Mouse (Mus musculus): ENCODE results near the gene Nagk.

The Nagk gene

DNA sequence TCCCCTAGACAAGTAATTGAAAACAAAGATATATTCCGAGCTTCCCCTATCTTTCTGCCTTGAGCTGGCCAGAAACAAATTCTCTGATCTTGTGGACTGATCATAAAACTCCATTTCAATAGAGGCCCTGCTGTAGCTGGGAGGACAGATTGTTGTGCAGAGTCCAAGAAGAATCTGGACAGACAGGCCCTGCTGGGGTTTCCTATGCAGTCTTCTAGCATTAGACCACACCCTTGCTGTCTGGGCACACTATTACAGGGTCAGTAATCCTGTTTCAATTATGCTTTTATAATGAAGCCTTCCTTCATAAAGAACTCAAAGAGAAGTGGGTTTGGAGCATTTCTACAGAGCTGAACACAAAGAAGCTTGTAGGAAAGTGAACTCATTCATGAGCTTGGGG is 24.2 kb downstream of the Nagk start:
- no peak for DNase-seq

DNA sequence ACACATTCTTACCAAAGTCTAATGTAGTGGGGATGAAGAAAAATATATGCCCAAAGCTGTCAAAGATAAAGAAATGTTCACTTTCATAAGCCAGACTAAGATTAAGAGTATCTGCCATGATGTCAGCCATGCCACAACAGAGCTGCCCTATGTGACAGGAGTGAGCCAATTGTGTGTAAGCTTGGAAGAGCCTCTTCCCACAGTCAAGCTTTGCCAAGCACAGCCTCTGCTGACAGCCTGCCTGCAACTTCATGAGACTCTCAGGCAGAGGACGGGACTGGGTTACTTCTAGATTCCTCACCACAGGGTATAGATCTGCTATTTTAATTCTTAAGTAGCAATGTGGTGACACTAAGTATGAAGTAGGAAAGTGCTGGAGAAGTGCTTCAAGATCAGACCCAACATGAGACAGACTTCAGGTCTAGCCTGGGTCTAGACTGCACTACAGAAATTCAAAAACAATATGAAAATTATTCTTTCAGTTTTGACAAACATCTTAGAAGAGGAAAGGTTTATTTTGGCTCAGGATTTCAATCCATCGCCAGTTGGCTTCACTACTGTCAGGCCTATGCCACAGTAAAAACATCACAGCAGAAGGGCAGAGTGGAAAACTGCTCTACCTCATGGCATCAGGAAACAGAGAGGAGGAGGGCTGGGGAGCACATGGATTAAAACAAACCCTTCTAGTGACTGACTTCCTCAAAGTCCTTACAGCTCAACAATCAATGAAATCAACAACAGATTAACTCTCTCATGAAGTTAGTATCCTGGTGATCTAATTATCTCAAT is 26.1 kb downstream of the Nagk start:
- DNase-seq = no peak

DNA sequence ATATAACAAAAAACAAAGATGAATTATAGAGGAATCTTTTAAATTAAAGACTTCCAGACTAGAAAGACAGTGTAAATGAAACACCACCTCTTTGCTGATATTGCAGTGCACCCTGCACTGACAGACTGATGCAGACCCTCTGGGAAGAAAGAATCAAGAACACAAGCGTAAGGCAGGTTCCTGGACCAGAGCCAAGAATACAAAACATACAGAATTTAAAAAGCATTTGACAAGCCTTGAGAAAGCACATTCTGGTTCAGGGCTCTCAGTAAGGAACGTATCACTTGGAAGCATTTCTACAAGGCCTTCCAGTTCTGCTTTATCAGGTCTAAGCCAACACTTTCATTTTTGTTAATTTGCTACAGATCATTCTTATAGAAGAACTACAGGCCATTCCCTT is 27.1 kb downstream of the Nagk start:
- DNase-seq = no peak

DNA sequence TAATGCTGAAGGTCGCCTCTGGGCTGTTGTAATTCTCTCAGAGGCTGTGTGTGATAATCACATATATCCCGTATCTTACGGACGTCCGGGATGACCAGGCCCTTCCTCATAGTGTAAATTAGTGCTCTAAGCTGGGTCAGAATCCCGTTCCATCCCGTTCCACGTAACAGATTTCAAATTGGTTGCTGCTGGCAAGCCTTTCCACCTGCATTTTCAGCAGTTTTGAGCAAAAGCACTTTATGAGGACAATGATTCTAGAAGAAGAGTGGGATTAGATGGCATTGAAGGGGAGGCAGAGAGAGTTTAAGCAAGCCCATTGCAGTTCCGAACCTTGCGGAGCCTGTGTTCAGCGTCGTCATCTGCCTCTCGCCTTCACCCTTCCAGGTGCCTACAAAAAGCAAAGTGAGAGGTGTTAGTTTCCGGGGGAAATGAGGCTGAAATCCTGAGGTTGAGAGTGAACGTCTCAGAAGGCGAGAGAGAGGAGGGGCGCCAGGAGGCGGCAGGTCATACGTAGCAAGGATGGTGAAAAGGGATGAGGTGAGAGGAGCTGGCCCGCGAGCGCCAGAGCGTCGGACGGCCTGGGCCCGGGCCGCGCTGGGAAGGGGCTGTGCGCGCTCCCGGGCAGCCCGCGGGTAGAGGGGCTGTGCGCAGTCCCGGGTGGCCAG is 36.3 kb downstream of the Nagk start:
- DNase-seq = peak; percentile 17

DNA sequence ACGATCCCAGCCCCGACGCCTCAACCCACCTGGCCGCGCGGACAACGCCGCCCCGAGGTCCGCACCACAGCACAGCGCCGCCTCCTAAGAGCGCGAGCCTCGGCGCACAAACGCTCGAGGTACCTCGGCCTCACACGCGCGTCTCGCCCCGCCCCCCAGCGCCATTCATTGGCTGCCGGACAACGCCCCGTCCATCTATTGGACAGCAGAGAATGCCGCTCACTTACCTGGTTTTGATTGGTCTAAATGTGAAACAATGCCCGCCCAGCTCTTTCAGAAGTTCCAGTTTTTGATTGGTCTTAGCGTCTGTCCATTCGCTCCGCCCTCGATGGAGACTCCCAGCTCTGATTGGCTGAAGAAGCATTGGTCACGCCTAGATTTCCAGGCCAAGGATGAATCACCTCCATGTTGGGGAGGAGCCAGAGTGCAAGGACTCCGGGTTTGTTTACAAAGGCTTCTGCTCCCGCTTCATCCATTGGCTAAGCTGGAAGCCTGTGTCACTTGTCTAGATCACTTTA is 36.9 kb downstream of the Nagk start, which contains the start of gene Paip2b:
Gene Paip2b, minus strand, starts transcription at position 136 of the 518 bp plus-strand sequence.
- peak; percentile 100 for DNase-seq

DNA sequence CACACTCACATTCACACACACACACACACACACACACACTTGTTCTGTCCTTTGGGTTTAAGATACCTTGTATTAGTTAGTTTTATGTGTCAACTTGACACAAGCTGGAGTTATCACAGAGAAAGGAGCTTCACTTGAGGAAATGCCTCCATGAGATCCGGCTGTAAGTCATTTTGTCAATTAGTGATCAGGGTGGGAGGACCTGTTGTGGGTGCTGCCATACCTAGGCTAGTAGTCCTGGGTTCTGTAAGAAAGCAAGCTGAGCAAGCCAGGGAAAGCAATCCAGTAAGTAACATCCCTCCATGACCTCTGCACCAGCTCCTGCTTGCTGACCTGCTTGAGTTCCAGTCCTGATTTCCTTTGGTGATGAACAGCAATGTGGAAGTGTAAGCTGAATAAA is 37.6 kb downstream of the Nagk start:
- DNase-seq = peak; percentile 10

DNA sequence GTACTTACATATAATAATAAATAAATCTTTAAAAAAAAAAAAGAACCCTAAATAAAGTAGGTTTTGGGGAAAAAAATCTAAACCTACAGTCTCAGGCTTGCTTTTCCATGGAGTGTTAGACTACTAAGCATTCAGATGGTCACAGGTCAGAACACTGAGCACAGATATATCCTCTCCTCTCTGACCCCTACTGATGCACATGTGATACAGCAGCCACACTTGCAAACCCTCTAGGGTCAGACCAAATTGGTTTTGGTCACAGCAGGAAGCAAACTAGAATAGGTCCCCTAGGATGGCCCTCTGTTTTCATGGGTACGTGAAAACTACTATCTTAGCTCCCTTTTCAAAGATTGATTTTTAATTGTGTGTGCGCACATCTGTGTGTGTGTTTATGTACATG is 42.0 kb downstream of the Nagk start:
- no peak for DNase-seq

DNA sequence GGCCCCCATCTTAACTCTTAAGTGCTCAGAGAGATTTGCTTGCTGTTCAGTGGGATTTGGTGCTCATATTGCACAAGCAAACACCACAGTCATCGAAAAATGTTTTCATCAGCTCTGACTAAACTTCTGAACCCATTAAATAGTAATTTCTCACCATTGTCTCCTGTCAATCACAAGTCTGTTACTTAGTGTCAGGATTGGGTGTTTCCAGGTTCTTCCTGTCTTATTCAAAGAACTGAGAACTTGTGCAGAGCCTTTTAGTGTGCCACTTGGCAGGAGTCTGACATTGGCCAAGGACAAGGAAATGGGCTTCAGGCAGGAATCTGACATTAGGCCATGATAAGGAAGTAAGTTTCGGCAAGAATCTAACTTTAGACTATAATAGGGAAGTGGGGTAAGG is 43.3 kb downstream of the Nagk start:
- DNase-seq = no peak

DNA sequence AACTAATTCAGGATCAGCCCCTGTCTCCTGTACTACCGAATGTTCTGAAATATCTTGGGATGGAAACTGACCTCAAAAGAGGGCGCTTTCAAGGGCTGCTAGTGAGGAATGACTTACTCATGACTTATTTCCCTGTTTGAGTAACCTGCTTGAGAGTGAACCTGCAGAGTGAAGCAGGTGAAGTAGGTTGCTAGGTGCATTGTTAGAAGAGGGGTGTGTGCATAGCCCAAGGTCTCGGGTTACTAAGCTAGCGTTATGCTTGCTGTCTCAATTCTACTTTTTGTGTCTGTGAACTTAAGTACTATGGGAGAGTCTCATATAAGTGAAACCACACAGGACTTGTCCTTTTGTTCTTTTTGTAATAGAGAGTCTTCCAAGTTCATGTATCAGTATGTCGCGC is 45.3 kb downstream of the Nagk start:
- no peak for DNase-seq

DNA sequence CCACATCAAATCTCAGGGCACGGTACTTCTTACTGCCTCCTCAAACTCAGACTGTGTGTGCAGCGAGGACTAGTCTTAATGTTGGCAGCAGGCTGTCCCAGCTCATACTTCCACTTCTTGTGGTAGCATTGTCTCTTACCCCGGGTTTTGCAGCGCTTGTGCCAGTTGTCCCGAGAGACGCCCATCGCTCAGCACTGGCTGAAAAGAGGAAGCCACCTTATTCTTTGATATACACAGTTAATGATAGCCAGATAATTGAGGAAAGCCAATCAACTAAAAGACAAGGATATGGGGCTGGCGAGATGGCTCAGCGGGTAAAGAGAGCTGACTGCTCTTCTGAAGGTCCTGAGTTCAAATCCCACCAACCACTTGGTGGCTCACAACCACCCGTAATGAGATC is 50.1 kb downstream of the Nagk start:
- no peak for DNase-seq

DNA sequence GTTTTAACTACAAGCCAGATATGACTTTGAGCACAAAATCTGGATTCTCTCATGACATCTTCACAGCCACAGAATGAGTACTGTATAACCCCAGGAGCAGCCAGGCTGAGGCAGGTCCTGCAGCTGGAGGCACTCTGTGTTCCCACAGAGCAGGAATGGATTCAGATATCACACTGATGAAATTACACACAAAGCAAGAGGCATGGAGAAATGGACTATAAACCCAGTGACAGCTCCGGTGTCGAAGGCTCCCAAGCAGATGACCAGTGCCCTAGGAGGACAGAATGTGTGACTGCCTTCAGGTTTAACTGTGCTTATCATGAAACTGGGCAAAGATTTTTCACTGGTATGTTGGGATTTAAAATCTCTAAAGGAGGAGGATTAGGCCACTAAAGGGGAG is 51.4 kb downstream of the Nagk start:
- no peak for DNase-seq

DNA sequence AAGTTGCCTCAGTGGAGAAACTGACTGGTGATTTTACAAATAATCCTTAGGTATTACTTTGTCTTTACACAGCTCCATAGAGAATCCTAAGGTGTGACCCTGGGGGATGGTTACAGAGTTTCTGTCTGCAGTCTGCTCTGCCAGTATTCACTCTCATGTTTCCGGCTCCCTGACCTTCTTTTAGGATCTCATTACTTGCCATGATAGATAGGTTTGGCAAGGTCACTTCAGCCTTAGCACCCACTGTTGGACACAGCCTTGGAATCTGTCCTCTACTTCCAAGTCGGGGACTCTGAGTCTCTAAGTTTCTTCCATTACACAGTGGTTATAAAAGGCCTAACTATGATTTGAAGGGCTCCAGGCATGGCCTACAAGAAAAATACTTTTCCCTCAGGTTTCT is 54.7 kb downstream of the Nagk start:
- DNase-seq = no peak

Data from kidney, adult 9 months (tissue).